Mouse (Mus musculus) testis, adult 10 weeks (tissue): Measurements from ENCODE around the gene Ptbp3. TPM values are rescaled to one million over a fixed set of nuclear protein-coding genes. Genes with fewer than 3 reads are reported as not detected.

Source experiments
- polyA plus RNA-seq: library from polyadenylated mRNA; stranded (reverse); fragments of 350-450 nt; fragmentation: Illumina TruSeq; extraction: RNeasy Lipid Tissue Mini Kit (QIAGEN cat#74804); gene quantifications from one replicate; pipeline ENCODE4 v1.2.3, GENCODE M21; 2014; ENCODE audit warnings: low read depth, low replicate concordance

Ptbp3 gene
- polyA plus RNA-seq, result 29.5 TPM

DNA sequence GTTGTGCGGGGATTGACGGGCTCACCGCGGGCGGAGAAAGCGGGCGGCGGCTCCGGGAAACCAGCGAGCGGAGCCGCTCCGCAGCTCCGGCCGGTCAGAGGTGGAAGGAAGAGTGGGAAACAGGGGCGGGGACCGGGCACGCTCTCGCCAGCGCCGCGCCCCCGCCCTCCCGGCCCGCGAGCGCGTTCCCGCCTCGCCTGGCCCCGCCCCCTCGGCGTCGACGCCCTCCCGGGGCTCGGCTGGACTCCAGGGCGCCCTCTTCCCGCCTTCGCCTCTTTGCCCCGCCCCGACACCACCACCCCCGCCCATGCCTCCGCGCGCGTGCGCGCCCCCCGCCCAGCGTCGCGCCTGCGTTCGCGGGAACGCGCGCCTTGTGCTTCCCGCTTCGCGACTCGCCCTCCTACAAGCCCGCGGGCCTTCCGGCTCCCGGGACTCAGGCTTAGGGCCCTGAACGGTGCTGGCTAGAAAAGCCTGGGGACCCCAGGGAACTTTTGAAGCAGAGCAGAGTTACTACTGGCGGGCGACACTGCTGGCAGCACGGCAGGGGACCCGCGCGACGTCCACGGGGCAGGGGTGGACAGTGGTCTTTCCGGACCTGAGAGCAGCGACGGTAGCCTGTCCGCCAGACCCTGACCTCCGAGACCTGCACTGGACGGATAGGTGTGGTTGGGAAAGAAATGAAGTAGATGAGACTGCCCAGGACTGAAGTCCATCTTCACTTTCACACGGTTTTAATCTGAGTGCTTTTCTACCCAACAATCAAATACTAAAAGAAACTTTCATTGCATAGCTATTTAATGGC is at the start of gene Ptbp3:
Ptbp3 (minus strand) TSS at position 190 of the 802 bp plus-strand sequence.

DNA sequence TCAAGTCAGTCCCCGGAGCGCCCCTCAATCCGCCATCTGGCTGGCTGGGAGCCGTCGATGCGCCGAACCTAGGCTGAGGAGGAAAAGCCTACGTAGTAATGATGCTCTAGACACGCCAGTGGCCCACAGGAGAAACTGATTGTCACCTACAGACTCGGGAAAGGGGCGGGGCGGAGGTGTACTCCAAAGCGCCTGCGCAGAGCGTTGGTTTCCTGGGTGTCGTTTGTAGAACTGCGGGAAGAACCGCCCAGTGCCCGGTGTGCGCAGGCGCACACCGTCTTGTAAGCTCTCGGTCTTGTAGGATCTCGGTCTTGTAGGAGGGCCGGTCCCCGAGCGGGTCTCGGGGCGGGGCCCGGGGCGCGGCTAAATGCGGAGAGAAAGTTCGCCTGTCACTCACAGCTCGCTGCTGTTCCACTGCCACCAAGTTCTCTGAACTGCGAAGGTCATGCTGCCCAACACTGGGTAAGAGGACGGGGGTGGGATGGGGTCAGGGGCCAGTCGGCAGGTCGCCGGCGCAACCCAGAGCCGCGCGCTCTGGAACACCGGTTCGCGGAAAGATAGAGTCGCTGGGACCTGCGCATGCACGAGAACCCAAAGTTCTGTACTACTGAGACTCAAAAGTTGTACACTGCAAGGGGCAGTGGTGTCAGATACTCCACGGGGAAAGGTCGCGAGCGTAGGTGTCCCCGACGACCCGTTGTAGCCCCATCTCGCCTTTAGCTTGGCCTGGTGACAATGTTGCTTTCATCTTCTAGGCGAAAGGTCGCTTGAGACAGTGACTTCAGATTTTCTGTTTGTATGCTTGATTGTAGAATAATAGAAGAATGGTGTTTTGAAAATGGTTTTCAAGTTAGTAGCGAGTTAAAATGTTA is 32.4 kb upstream of the Ptbp3 start, which contains the start of gene Hsdl2:
Hsdl2 (plus strand) TSS at position 250 of the 872 bp plus-strand sequence.

DNA sequence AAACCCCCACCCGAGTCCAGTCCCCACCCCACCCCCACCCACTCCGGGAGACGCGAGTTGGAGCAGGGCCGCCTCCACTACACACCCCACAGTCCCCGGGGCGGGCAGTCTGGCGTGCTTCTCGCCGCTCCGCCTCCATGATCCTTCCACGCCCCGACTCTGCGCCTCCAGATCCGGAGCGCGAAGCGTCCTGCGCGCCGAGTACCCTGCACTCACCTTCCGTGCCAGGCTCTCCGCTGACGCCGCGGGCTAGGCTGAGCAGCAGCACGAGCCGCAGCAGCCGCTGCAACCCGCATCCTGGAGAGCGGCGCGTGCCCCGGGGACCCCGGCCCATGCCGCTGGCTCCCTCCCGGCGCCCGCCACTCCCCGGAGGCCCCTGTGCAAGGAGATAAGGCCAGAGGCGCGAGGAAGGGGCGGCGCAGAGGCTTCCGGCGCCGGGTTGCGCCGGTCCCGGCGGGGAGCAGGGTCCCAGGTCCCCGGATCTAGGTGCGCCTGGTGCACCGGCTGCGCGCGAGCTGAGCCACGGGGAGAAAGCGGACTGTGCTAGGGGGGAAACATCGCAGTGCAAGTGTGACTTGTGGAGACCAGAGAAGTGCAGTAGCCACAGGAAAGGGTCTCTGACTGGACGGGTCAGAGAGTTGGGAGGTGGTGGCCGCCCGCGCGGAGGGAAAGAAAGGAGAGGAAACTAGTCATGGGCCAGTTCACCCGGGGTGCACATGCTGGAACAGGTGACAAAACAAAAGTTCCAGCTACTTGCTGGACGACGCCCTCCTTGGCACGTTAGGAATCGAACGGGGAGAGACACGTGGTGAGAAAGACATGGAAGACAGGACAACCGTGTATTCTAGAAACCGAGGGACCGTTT is 110.9 kb downstream of the Ptbp3 start, which contains the start of gene Susd1:
Susd1 (minus strand) TSS at position 644 of the 865 bp plus-strand sequence.

Other genes with a start within 250 kb of the Ptbp3 start
- 6.3 TPM for gene Susd1, start 110.7 kb downstream of the Ptbp3 start, polyA plus RNA-seq
- 222 TPM for gene Hsdl2, start 32.2 kb upstream of the Ptbp3 start, polyA plus RNA-seq
- 3.8 TPM for gene E130308A19Rik, start 76.8 kb upstream of the Ptbp3 start, polyA plus RNA-seq